Mouse (Mus musculus) hindbrain, embryonic 16.5 days (tissue): ENCODE measurements around the gene Cfdp1. TPM values are rescaled to one million over a fixed set of nuclear protein-coding genes. Genes with fewer than 3 reads are reported as not detected.

Experiments used
- ATAC-seq: fragments of 200-750 bp; cut with Nextera tagmentation; 2 replicates; pipeline ENCODE4 v1.8.0; 2017; ENCODE audit warnings: moderate TSS enrichment, moderate library complexity
- H3K27ac ChIP-seq: fragments of 300-500 bp; sonication (generic); 2 replicates; pipeline ENCODE4 v1.5.1; 2014; ENCODE audit warnings: low read depth, mild to moderate bottlenecking, control low read depth, low read length, moderate library complexity
- H3K27me3 ChIP-seq: fragments of 300-500 bp; sonication (generic); replicated peaks from 2 replicates; pipeline ENCODE4 v1.6.1; 2014; ENCODE audit warnings: low read length; ENCODE audit not compliant: control insufficient read depth, insufficient read depth
- H3K36me3 ChIP-seq: fragments of 300-500 bp; sonication (generic); 2 replicates; pipeline ENCODE4 v1.6.1; 2014; ENCODE audit warnings: mild to moderate bottlenecking, low read length, moderate library complexity, mixed read lengths; ENCODE audit not compliant: control insufficient read depth, insufficient read depth
- H3K4me1 ChIP-seq: fragments of 300-500 bp; sonication (generic); 2 replicates; pipeline ENCODE4 v1.6.1; 2014; ENCODE audit warnings: low read depth, low read length; ENCODE audit not compliant: control insufficient read depth, insufficient read depth
- H3K4me2 ChIP-seq: fragments of 300-500 bp; sonication (generic); 2 replicates; pipeline ENCODE4 v1.6.1; 2014; ENCODE audit warnings: mild to moderate bottlenecking, low read length, control low read depth, moderate library complexity
- H3K4me3 ChIP-seq: fragments of 300-500 bp; sonication (generic); 2 replicates; pipeline ENCODE4 v1.5.1; 2014; ENCODE audit warnings: mild to moderate bottlenecking, low read length, control low read depth, moderate library complexity
- H3K9ac ChIP-seq: fragments of 300-500 bp; sonication (generic); 2 replicates; pipeline ENCODE4 v1.6.1; 2014; ENCODE audit warnings: low read depth, mild to moderate bottlenecking, control low read depth, low read length, moderate library complexity
- H3K9me3 ChIP-seq: fragments of 300-500 bp; sonication (generic); 2 replicates; pipeline ENCODE4 v1.6.1; 2014; ENCODE audit warnings: mild to moderate bottlenecking, low read length, moderate library complexity; ENCODE audit not compliant: control insufficient read depth
- WGBS: fragments of 180-500 bp; shearing (Covaris S2); extraction: QIAGEN DNeasy Blood & Tissue Kit; methylation state at CpG from one replicate; pipeline ENCODE4 v1.1.7; 2014; 5-methylcytosine and 5-hydroxymethylcytosine counted together
- polyA plus RNA-seq: library from polyadenylated mRNA; unstranded; fragments of >200 nt; fragmentation: Nextera tagmentation; extraction: Ambion mirVana; gene quantifications from 2 replicates; pipeline ENCODE4 v1.2.1, GENCODE M21; 2015

The Cfdp1 gene
- polyA plus RNA-seq, 1 experiment from 2014 or later = 210 TPM

- Histone ChIP-seq H3K4me1 (peaks cover 5% of the 10 kb centered on the region), H3K9me3 (no peaks in the 10 kb centered on the region), H3K4me3 (no peak overlapping the region), H3K36me3 (no peaks in the 10 kb centered on the region), H3K9ac (no peak overlapping the region), H3K27ac (no peak overlapping the region), H3K27me3 (peaks cover 26% of the 10 kb centered on the region), H3K4me2 (no peak overlapping the region)
- no peak for ATAC-seq
- WGBS = 87% methylated on average over 1 of the region's 1 CpGs
These were observed 33.4 kb upstream of the Cfdp1 start for GRCm38 (mm10) chr8:111887479-111887878.

- no peaks in the 10 kb centered on the region for H3K9me3 ChIP-seq
- no peaks in the 10 kb centered on the region for H3K36me3 ChIP-seq
- no peak overlapping the region for H3K9ac ChIP-seq
- ATAC-seq = no peak
- WGBS = 88% methylated on average over 4 of the region's 4 CpGs
- no peak overlapping the region for H3K4me2 ChIP-seq
- no peak overlapping the region for H3K27ac ChIP-seq
- H3K4me1 ChIP-seq = no peaks in the 10 kb centered on the region
- H3K27me3 ChIP-seq = no peaks in the 10 kb centered on the region
- H3K4me3 ChIP-seq = no peak overlapping the region
These were observed 29.5 kb upstream of the Cfdp1 start for GRCm38 (mm10) chr8:111883615-111884014.

GRCm38 (mm10) chr8:111881591-111881990, 27.5 kb upstream of the Cfdp1 start:
- H3K4me1 ChIP-seq = no peaks in the 10 kb centered on the region
- H3K4me2 ChIP-seq = no peak overlapping the region
- H3K9ac ChIP-seq = no peak overlapping the region
- no peaks in the 10 kb centered on the region for H3K27me3 ChIP-seq
- no peak overlapping the region for H3K4me3 ChIP-seq
- no peaks in the 10 kb centered on the region for H3K9me3 ChIP-seq
- no peak overlapping the region for H3K27ac ChIP-seq
- ATAC-seq = no peak
- H3K36me3 ChIP-seq = no peaks in the 10 kb centered on the region
- WGBS = 3% methylated on average over 2 of the region's 2 CpGs

- Histone ChIP-seq H3K4me3 (no peak overlapping the region), H3K27ac (no peak overlapping the region), H3K9ac (no peak overlapping the region), H3K27me3 (no peaks in the 10 kb centered on the region), H3K4me2 (no peak overlapping the region), H3K36me3 (no peaks in the 10 kb centered on the region), H3K9me3 (no peaks in the 10 kb centered on the region), H3K4me1 (peaks cover 4% of the 10 kb centered on the region; the same call in 1 of the 2 replicates)
- no peak for ATAC-seq
- 67% methylated on average over 9 of the region's 9 CpGs for WGBS
These were observed 23.6 kb upstream of the Cfdp1 start for GRCm38 (mm10) chr8:111877711-111878110.

GRCm38 (mm10) chr8:111876355-111876948, 22.4 kb upstream of the Cfdp1 start, which contains the start of gene Tmem170:
Gene Tmem170, minus strand, starts transcription at chr8:111876750.
- Histone ChIP-seq H3K4me3 (peak within 1 kb of the TSS; percentile 79), H3K27ac (peak within 1 kb of the TSS; percentile 78), H3K27me3 (no peaks in the 10 kb centered on the region), H3K9me3 (no peaks in the 10 kb centered on the region), H3K9ac (peak within 1 kb of the TSS; percentile 78), H3K4me1 (peaks cover 4% of the 10 kb centered on the region; the same call in 1 of the 2 replicates), H3K36me3 (no peaks in the 10 kb centered on the region), H3K4me2 (peak within 1 kb of the TSS; percentile 67)
- peak; percentile 99 for ATAC-seq
- WGBS = under 1% methylated on average over 34 of the region's 53 CpGs

GRCm38 (mm10) chr8:111875758-111876157, 21.7 kb upstream of the Cfdp1 start:
- no peaks in the 10 kb centered on the region for H3K27me3 ChIP-seq
- WGBS = 28% methylated on average over 9 of the region's 9 CpGs
- H3K4me3 ChIP-seq = peak overlapping the region; percentile 79
- peaks cover 4% of the 10 kb centered on the region; the same call in 1 of the 2 replicates for H3K4me1 ChIP-seq
- no peaks in the 10 kb centered on the region for H3K36me3 ChIP-seq
- no peak for ATAC-seq
- H3K4me2 ChIP-seq = peak overlapping the region; percentile 67
- H3K9me3 ChIP-seq = no peaks in the 10 kb centered on the region
- no peak overlapping the region for H3K27ac ChIP-seq
- peak overlapping the region; percentile 78 for H3K9ac ChIP-seq

- no peaks in the 10 kb centered on the region for H3K36me3 ChIP-seq
- no peak for ATAC-seq
- no peak overlapping the region for H3K4me2 ChIP-seq
- no peak overlapping the region for H3K27ac ChIP-seq
- H3K9me3 ChIP-seq = no peaks in the 10 kb centered on the region
- H3K4me1 ChIP-seq = peaks cover 4% of the 10 kb centered on the region; the same call in 1 of the 2 replicates
- no peaks in the 10 kb centered on the region for H3K27me3 ChIP-seq
- 87% methylated on average over 3 of the region's 3 CpGs for WGBS
- no peak overlapping the region for H3K4me3 ChIP-seq
- no peak overlapping the region for H3K9ac ChIP-seq
These were observed 17.2 kb upstream of the Cfdp1 start for GRCm38 (mm10) chr8:111871278-111871677.

- H3K9me3 ChIP-seq = no peaks in the 10 kb centered on the region
- no peaks in the 10 kb centered on the region for H3K4me1 ChIP-seq
- H3K4me3 ChIP-seq = no peak overlapping the region
- no peak overlapping the region for H3K9ac ChIP-seq
- no peak overlapping the region for H3K27ac ChIP-seq
- ATAC-seq = no peak
- WGBS = 87% methylated on average over 3 of the region's 3 CpGs
- no peak overlapping the region for H3K4me2 ChIP-seq
- no peaks in the 10 kb centered on the region for H3K36me3 ChIP-seq
- no peaks in the 10 kb centered on the region for H3K27me3 ChIP-seq
These were observed 16.3 kb upstream of the Cfdp1 start for GRCm38 (mm10) chr8:111870379-111870778.

- WGBS = 66% methylated on average over 2 of the region's 2 CpGs
These were observed 14.6 kb upstream of the Cfdp1 start for GRCm38 (mm10) chr8:111868664-111869063.

More at GRCm38 (mm10) chr8:111868664-111869063, 14.6 kb upstream of the Cfdp1 start:
- no peaks in the 10 kb centered on the region for H3K4me1 ChIP-seq
- no peak overlapping the region for H3K27ac ChIP-seq
- H3K9me3 ChIP-seq = no peaks in the 10 kb centered on the region
- H3K36me3 ChIP-seq = no peaks in the 10 kb centered on the region
- no peak overlapping the region for H3K4me2 ChIP-seq
- H3K27me3 ChIP-seq = no peaks in the 10 kb centered on the region
- H3K4me3 ChIP-seq = no peak overlapping the region
- no peak for ATAC-seq
- no peak overlapping the region for H3K9ac ChIP-seq
